Mouse (Mus musculus) limb, embryonic 11.5 days (tissue): ENCODE data around the gene Vmn2r118. TPM values are rescaled to one million over a fixed set of nuclear protein-coding genes. Genes with fewer than 3 reads are reported as not detected.

Experiments used
- ATAC-seq: fragments of 200-750 bp; cut with Nextera tagmentation; 2 replicates; pipeline ENCODE4 v1.8.0; 2017; ENCODE audit warnings: low read depth; ENCODE audit not compliant: insufficient number of reproducible peaks, low FRiP score, low TSS enrichment
- DNase-seq: peaks from one replicate; pipeline ENCODE4 v3.0.0-alpha.2; 2015; ENCODE audit warnings: low spot score
- H3K27ac ChIP-seq: fragments of 300-500 bp; sonication (generic); replicated peaks from 2 replicates; pipeline ENCODE4 v1.5.1; 2014; ENCODE audit warnings: low read depth, mild to moderate bottlenecking, low read length
- H3K27me3 ChIP-seq: fragments of 300-500 bp; sonication (generic); 2 replicates; pipeline ENCODE4 v1.6.1; 2014; ENCODE audit warnings: mild to moderate bottlenecking, low read length, mixed read lengths; ENCODE audit not compliant: control insufficient read depth, insufficient read depth
- H3K36me3 ChIP-seq: fragments of 300-500 bp; sonication (generic); 2 replicates; pipeline ENCODE4 v1.6.1; 2014; ENCODE audit warnings: mild to moderate bottlenecking, low read length, moderate library complexity, mixed read lengths; ENCODE audit not compliant: control insufficient read depth, insufficient read depth
- H3K4me1 ChIP-seq: fragments of 300-500 bp; sonication (generic); 2 replicates; pipeline ENCODE4 v1.6.1; 2014; ENCODE audit warnings: low read length, mixed read lengths; ENCODE audit not compliant: control insufficient read depth, insufficient read depth
- H3K4me2 ChIP-seq: fragments of 300-500 bp; sonication (generic); 2 replicates; pipeline ENCODE4 v1.6.1; 2014; ENCODE audit warnings: low read depth, mild to moderate bottlenecking, moderate library complexity; ENCODE audit not compliant: severe bottlenecking
- H3K4me3 ChIP-seq: fragments of 300-500 bp; sonication (generic); 2 replicates; pipeline ENCODE4 v1.5.1; 2014; ENCODE audit warnings: low read depth, low read length
- H3K9ac ChIP-seq: fragments of 300-500 bp; sonication (generic); 2 replicates; pipeline ENCODE4 v1.6.1; 2014; ENCODE audit warnings: mild to moderate bottlenecking, low read length
- H3K9me3 ChIP-seq: fragments of 300-500 bp; sonication (generic); 2 replicates; pipeline ENCODE4 v1.6.1; 2016; ENCODE audit warnings: low read length; ENCODE audit not compliant: control insufficient read depth
- WGBS: fragments of 180-500 bp; shearing (Covaris S2); extraction: QIAGEN DNeasy Blood & Tissue Kit; methylation state at CpG from one replicate; pipeline ENCODE4 v1.1.7; 2014; 5-methylcytosine and 5-hydroxymethylcytosine counted together
- polyA plus RNA-seq: library from polyadenylated mRNA; unstranded; fragments of >200 nt; fragmentation: Nextera tagmentation; extraction: Ambion mirVana; gene quantifications from 2 replicates; pipeline ENCODE4 v1.2.1, GENCODE M21; 2014

Vmn2r118 gene
- polyA plus RNA-seq = not detected in 2 replicates

GRCm38 (mm10) chr17:55625092-55625491 is at the start of gene Vmn2r118:
TSS of gene Vmn2r118 (minus strand) at chr17:55625192.
- no peaks in the 10 kb centered on the region for H3K36me3 ChIP-seq

GRCm38 (mm10) chr17:55661099-55661498 is 36.1 kb upstream of the Vmn2r118 start:
- Histone ChIP-seq H3K4me3 (no peak overlapping the region), H3K27me3 (no peaks in the 10 kb centered on the region), H3K36me3 (no peaks in the 10 kb centered on the region), H3K9me3 (no peaks in the 10 kb centered on the region), H3K4me2 (no peak overlapping the region), H3K27ac (no peak overlapping the region), H3K9ac (no peak overlapping the region), H3K4me1 (no peaks in the 10 kb centered on the region)
- WGBS = 81% methylated on average over 2 of the region's 2 CpGs
- DNase-seq = no peak
- ATAC-seq = no peak

More at GRCm38 (mm10) chr17:55625092-55625491, at the start of gene Vmn2r118:
- WGBS = 89% methylated on average over 3 of the region's 3 CpGs
- Histone ChIP-seq H3K27me3 (no peaks in the 10 kb centered on the region), H3K9ac (no peak within 1 kb of the TSS), H3K4me1 (no peaks in the 10 kb centered on the region), H3K4me3 (no peak within 1 kb of the TSS), H3K9me3 (no peaks in the 10 kb centered on the region), H3K27ac (no peak within 1 kb of the TSS), H3K4me2 (no peak within 1 kb of the TSS)
- ATAC-seq = no peak
- no peak for DNase-seq

GRCm38 (mm10) chr17:55590838-55591237 is 34.2 kb downstream of the Vmn2r118 start:
- no peak overlapping the region for H3K9ac ChIP-seq
- H3K27me3 ChIP-seq = no peaks in the 10 kb centered on the region
- ATAC-seq = no peak
- H3K9me3 ChIP-seq = no peaks in the 10 kb centered on the region
- H3K4me2 ChIP-seq = no peak overlapping the region
- no peak for DNase-seq
- H3K4me3 ChIP-seq = no peak overlapping the region
- H3K36me3 ChIP-seq = no peaks in the 10 kb centered on the region
- no peaks in the 10 kb centered on the region for H3K4me1 ChIP-seq
- H3K27ac ChIP-seq = no peak overlapping the region
- 79% methylated on average over 1 of the region's 1 CpGs for WGBS

GRCm38 (mm10) chr17:55561774-55562173 is 63.2 kb downstream of the Vmn2r118 start:
- ATAC-seq (no peak), DNase-seq (no peak)
- Histone ChIP-seq H3K4me3 (no peak overlapping the region), H3K4me1 (no peaks in the 10 kb centered on the region), H3K9ac (no peak overlapping the region), H3K9me3 (no peaks in the 10 kb centered on the region), H3K4me2 (no peak overlapping the region), H3K36me3 (no peaks in the 10 kb centered on the region), H3K27me3 (no peaks in the 10 kb centered on the region), H3K27ac (no peak overlapping the region)
- WGBS = 68% methylated on average over 2 of the region's 2 CpGs

GRCm38 (mm10) chr17:55548476-55548875 is 76.5 kb downstream of the Vmn2r118 start:
- 86% methylated on average over 1 of the region's 1 CpGs for WGBS
- ATAC-seq = no peak
- H3K36me3 ChIP-seq = no peaks in the 10 kb centered on the region
- H3K4me3 ChIP-seq = no peak overlapping the region
- no peak for DNase-seq
- no peaks in the 10 kb centered on the region for H3K27me3 ChIP-seq
- H3K27ac ChIP-seq = no peak overlapping the region
- H3K4me1 ChIP-seq = no peaks in the 10 kb centered on the region
- no peak overlapping the region for H3K4me2 ChIP-seq
- H3K9me3 ChIP-seq = no peaks in the 10 kb centered on the region
- no peak overlapping the region for H3K9ac ChIP-seq

Other genes starting within 250 kb of the Vmn2r118 start
- 10.0 and 10.8 TPM in 2 replicates for gene St6gal2, start 179.8 kb downstream of the Vmn2r118 start, polyA plus RNA-seq
- gene Pot1b, start 87.4 kb upstream of the Vmn2r118 start, polyA plus RNA-seq = 10.1 and 11.4 TPM in 2 replicates
- gene Adgre4, start 124.8 kb upstream of the Vmn2r118 start, polyA plus RNA-seq = 0.16 and 0.23 TPM in 2 replicates